Mouse (Mus musculus) ES-Bruce4 (cell line): ENCODE results near the gene Ntsr1. TPM values are rescaled to one million over a fixed set of nuclear protein-coding genes. Genes with fewer than 3 reads are reported as not detected.

ENCODE experiments used
- H3K27ac ChIP-seq: 2 replicates; pipeline ENCODE4 v1.5.1; 2012; ENCODE audit warnings: low read length, inconsistent platforms; ENCODE audit not compliant: insufficient read depth
- H3K27me3 ChIP-seq: 2 replicates; pipeline ENCODE4 v1.6.1; 2012; ENCODE audit warnings: mild to moderate bottlenecking, low read length, inconsistent platforms; ENCODE audit not compliant: control insufficient read depth, poor library complexity, insufficient read depth, severe bottlenecking
- H3K36me3 ChIP-seq: 2 replicates; pipeline ENCODE4 v1.6.1; 2012; ENCODE audit warnings: inconsistent platforms, mild to moderate bottlenecking, low read length, moderate library complexity; ENCODE audit not compliant: control insufficient read depth, poor library complexity, insufficient read depth, severe bottlenecking
- H3K4me1 ChIP-seq: one replicate; pipeline ENCODE4 v1.8.1; 2011; ENCODE audit warnings: low read length; ENCODE audit not compliant: control insufficient read depth, insufficient read depth
- H3K4me3 ChIP-seq: 2 replicates; pipeline ENCODE4 v1.5.1; 2011; ENCODE audit warnings: low read depth, mild to moderate bottlenecking, low read length
- H3K9ac ChIP-seq: 2 replicates; pipeline ENCODE4 v1.6.1; 2012; ENCODE audit warnings: low read depth, mild to moderate bottlenecking, inconsistent platforms; ENCODE audit not compliant: poor library complexity, severe bottlenecking
- H3K9me3 ChIP-seq: replicated peaks from 2 replicates; pipeline ENCODE4 v1.6.1; 2012; ENCODE audit warnings: mild to moderate bottlenecking, low read length, inconsistent platforms; ENCODE audit not compliant: control insufficient read depth, poor library complexity, insufficient read depth, severe bottlenecking
- CTCF ChIP-seq: IDR thresholded peaks from one replicate; pipeline ENCODE4 v1.8.1; 2011; ENCODE audit warnings: low read depth, low read length
- EP300 ChIP-seq: IDR thresholded peaks from 2 replicates; pipeline ENCODE4 v1.6.1; 2011; ENCODE audit warnings: low read depth, low read length; ENCODE audit not compliant: insufficient read depth
- POLR2A ChIP-seq: IDR thresholded peaks from one replicate; pipeline ENCODE4 v1.8.1; 2011; ENCODE audit warnings: low read length; ENCODE audit not compliant: insufficient read depth
- polyA plus RNA-seq: library from polyadenylated mRNA; stranded (reverse); fragments of >200 nt; gene quantifications from 2 replicates; pipeline ENCODE4 v1.2.4, GENCODE M21; 2011; ENCODE audit warnings: low read depth; ENCODE audit not compliant: missing spikeins, insufficient read depth, insufficient read length

Gene Ntsr1
- polyA plus RNA-seq, 1 experiment: not detected

DNA sequence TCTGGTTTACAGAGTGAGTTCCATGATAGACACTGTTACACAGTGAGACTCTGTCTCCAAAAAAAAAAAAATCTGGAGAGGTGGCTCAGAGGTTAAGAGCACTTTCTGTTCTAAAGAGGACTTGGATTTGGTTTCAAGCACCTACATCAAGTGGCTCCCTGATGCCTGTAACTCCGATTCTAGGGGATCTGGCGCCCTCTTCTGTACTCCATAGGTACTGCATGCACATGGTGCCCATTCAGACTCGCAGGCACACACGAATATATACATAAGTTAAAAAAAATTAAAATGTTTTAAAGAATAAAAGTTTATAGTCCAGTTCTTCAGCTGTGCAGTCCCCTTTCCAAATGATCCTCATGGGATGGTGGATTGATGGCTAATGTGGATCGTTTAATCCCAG, 60.5 kb downstream of the Ntsr1 start:
- no peak overlapping the region for H3K9ac ChIP-seq
- H3K36me3 ChIP-seq: no peaks in the 10 kb centered on the region
- H3K9me3 ChIP-seq: no peaks in the 10 kb centered on the region
- no peak for TF ChIP-seq POLR2A
- peak; percentile 77 for TF ChIP-seq CTCF
- H3K27ac ChIP-seq: no peak overlapping the region
- H3K4me3 ChIP-seq: no peak overlapping the region
- H3K27me3 ChIP-seq: no peaks in the 10 kb centered on the region
- no peaks in the 10 kb centered on the region for H3K4me1 ChIP-seq

DNA sequence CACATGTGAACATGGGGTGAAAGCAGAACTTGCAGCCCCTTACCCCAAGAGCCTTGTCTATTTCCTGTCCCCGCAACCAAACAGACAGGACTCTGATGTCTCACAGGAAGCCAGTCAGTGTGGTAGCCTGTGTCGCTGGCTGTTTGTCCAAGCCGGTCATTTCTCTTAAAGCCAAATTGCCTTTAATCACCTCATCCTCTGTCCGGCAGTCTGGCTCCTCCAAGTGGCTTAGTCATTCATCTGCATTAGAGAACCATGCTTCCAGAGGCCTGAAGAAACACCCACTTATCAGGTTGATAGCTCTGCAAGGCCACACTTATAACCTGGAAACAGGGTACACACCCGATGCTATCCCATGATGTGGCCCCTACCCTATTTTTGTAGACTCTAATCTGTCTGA, 62.4 kb downstream of the Ntsr1 start:
- Histone ChIP-seq H3K4me1 (no peaks in the 10 kb centered on the region), H3K27me3 (no peaks in the 10 kb centered on the region), H3K4me3 (no peak overlapping the region), H3K9me3 (no peaks in the 10 kb centered on the region), H3K36me3 (no peaks in the 10 kb centered on the region), H3K9ac (no peak overlapping the region), H3K27ac (no peak overlapping the region)
- no peak for TF ChIP-seq CTCF
- no peak for TF ChIP-seq EP300
- TF ChIP-seq POLR2A: no peak

DNA sequence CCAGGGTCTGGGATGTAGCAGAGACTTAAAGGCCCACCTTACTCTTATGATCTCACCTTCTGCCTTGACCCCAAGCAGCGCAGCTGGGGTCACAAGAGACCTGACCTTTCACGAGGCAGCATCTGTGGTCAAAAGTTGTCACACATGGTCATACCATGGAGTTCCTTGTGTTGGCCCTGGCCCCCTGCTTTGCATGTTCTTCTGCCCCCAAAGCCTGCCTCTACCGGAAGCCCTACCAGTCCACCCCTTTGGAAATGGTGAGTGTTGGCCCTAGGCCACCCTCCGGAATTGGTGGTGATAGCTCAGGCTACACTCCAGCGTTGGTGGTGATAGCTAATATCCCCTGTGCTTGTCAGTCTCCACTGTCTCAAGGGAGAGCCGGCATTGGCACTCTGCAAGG, 63.5 kb downstream of the Ntsr1 start:
- H3K27me3 ChIP-seq: no peaks in the 10 kb centered on the region
- no peak overlapping the region for H3K27ac ChIP-seq
- no peaks in the 10 kb centered on the region for H3K9me3 ChIP-seq
- H3K36me3 ChIP-seq: no peaks in the 10 kb centered on the region
- H3K4me3 ChIP-seq: no peak overlapping the region
- H3K9ac ChIP-seq: no peak overlapping the region
- TF ChIP-seq POLR2A: no peak
- TF ChIP-seq CTCF: no peak
- no peak for TF ChIP-seq EP300
- H3K4me1 ChIP-seq: no peaks in the 10 kb centered on the region

DNA sequence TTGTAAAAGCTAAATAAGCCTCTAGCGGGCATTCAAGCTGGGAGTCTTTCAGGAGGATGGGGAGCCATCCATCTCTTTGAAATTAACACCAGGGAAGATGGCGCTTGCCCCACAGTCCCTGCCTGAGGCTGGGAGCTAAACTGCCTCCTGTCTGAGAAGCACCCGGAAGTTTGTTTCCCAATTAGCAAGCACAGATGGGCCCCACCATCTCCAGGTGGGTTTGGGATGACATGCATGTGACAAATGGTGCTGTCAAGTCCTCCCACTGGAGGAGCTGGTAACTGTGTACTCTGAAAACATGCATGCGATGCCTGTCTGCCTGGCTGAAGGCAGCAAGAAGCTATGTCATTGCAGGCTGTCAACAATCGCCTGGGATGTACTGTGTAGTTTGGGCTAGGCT, 64.1 kb downstream of the Ntsr1 start:
- no peaks in the 10 kb centered on the region for H3K36me3 ChIP-seq
- no peaks in the 10 kb centered on the region for H3K9me3 ChIP-seq
- H3K4me3 ChIP-seq: no peak overlapping the region
- H3K4me1 ChIP-seq: no peaks in the 10 kb centered on the region
- TF ChIP-seq POLR2A (no peak), CTCF (no peak), EP300 (no peak)
- no peak overlapping the region for H3K27ac ChIP-seq
- H3K9ac ChIP-seq: no peak overlapping the region
- H3K27me3 ChIP-seq: no peaks in the 10 kb centered on the region; the same call in 1 of the 2 replicates

DNA sequence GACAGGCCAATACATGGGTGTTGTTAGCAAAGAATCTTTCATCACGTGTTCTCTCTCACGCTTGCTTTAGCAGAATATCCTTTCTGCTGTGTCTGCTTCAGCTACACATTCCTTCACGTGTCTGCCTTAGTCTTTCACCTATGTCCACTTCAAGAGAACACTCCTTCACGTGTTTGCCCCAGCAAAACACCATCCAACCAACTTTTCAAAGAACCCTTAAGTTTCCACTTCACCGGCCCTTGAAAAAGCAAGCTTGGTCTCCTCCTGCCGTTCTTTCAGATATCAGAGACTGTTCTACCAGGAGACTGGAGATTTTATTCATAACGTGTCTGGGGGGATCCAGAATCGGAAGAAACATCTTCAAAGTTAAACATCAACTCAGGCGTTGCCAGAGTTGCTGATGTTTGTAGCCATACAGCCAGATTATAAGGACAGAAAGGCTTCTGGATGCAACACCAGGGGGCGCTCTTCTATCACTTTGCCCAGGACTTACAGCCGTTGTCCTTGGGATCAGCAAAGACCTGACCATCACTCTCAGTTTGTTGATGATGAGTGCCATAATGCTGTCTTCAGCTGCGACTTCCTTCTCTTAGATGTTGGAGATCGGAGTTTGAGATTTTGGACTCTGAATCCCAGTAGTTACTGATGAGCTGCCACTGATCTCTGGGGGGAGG, 66.6 kb downstream of the Ntsr1 start:
- no peak overlapping the region for H3K4me3 ChIP-seq
- TF ChIP-seq CTCF: peak; percentile 63
- TF ChIP-seq EP300: no peak
- no peaks in the 10 kb centered on the region; the same call in 1 of the 2 replicates for H3K27me3 ChIP-seq
- H3K4me1 ChIP-seq: no peaks in the 10 kb centered on the region
- H3K36me3 ChIP-seq: no peaks in the 10 kb centered on the region
- no peak overlapping the region for H3K27ac ChIP-seq
- no peak overlapping the region for H3K9ac ChIP-seq
- no peaks in the 10 kb centered on the region for H3K9me3 ChIP-seq

DNA sequence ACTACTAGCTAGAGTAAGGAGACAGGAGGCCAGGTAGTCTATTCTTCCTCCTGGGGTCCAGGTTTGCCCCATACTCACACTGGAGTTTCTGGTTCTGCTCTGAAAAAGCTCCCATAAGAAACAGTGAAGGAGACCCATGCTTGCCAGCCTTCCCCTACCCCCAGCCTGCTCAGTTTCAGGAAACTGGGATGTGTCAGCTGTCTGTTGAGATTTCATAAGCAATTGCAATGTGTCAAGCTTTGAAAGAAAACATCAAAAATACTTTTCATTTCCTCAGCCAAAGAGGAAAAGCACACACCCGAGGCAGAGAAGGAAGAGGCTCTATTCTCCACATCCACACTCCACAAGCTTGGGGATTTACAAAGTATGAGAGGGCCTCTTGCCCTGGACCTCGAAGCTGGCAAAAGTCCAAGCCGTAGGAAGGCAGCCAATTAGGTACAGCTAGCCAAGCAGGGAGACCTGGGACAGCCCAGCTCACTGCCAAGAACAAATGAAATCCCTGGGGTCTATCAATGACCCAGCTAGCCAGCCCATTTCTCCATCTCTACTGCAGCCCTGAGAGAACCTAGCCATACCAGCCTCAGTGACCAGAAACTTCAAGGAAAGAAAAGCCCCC, 69.4 kb downstream of the Ntsr1 start:
- no peak overlapping the region for H3K27ac ChIP-seq
- H3K9ac ChIP-seq: no peak overlapping the region

More for the DNA sequence above, 69.4 kb downstream of the Ntsr1 start:
- Histone ChIP-seq H3K4me3 (no peak overlapping the region), H3K27me3 (no peaks in the 10 kb centered on the region; the same call in 1 of the 2 replicates), H3K9me3 (no peaks in the 10 kb centered on the region), H3K36me3 (no peaks in the 10 kb centered on the region), H3K4me1 (no peaks in the 10 kb centered on the region)
- TF ChIP-seq POLR2A: no peak
- TF ChIP-seq EP300: no peak
- TF ChIP-seq CTCF: no peak
